Comparison of ENCODE assay signal across 16 mouse cellular contexts in genomic region chr17:90078488-90078887, GRCm38 (mm10).
A peak's percentile ranks its signal among the peaks of the same experiment; 100 is the strongest.
DNase-seq lines count a peak whose midpoint lies in the region; ATAC-seq and TF ChIP-seq lines count a peak whose summit lies in the region.
"Had no signal": no experiment of that assay in that cellular context is flagged by ENCODE, and none has a peak within 500 bp of the region (broad histone marks: within the 10 kb centered on the region; RNA-seq: fewer than 3 reads in every experiment).

No protein-coding gene starts in this region.

- H3K27ac ChIP-seq in forebrain, embryonic 13.5 days, result no peak overlapping the region; the same call in 1 of the 2 replicates
- no peak overlapping the region for H3K27ac ChIP-seq in forebrain, embryonic 14.5 days (ENCODE audit: low read depth, low read length)
- H3K27ac ChIP-seq in neural tube, embryonic 11.5 days (ENCODE audit: low read depth, low read length), result no peak overlapping the region
- peak overlapping the region; percentile 60; the same call in 1 of the 2 replicates for H3K27ac ChIP-seq in hindbrain, embryonic 13.5 days
- H3K27ac ChIP-seq in neural tube, embryonic 14.5 days (ENCODE audit: low read depth, low read length), result no peak overlapping the region; the same call in 1 of the 2 replicates
- H3K27ac ChIP-seq in thymus, adult 2 months (ENCODE audit: control insufficient read depth, insufficient read depth, low read length), result no peak overlapping the region
- H3K27ac ChIP-seq: heart, adult 2 months had no signal

- ATAC-seq in forebrain, embryonic 13.5 days, result 0 out of 2 replicates have a peak, but pooled peaks have one; percentile 28
- ATAC-seq in forebrain, embryonic 14.5 days, result no peak; the same call in 1 of the 2 replicates
- peak; percentile 71 for ATAC-seq in neural tube, embryonic 11.5 days (ENCODE audit: insufficient read depth, low FRiP score, low TSS enrichment)
- ATAC-seq in hindbrain, embryonic 13.5 days (ENCODE audit: low FRiP score), result peak; percentile 67
- ATAC-seq in neural tube, embryonic 14.5 days (ENCODE audit: low read depth), result peak; percentile 84; the same call in 1 of the 2 replicates
- ATAC-seq in megakaryocyte, adult 5-6 weeks (ENCODE audit: poor library complexity, severe bottlenecking), result no peak

- H3K4me1 ChIP-seq in forebrain, embryonic 13.5 days, result peaks cover 15% of the 10 kb centered on the region
- H3K4me1 ChIP-seq in forebrain, embryonic 14.5 days (ENCODE audit: control insufficient read depth, insufficient read depth, low read length), result peaks cover 10% of the 10 kb centered on the region
- no peaks in the 10 kb centered on the region; the same call in 1 of the 2 replicates for H3K4me1 ChIP-seq in neural tube, embryonic 11.5 days (ENCODE audit: control insufficient read depth, insufficient read depth, low read length)
- H3K4me1 ChIP-seq in hindbrain, embryonic 13.5 days (replicated peaks), result peaks cover 21% of the 10 kb centered on the region
- H3K4me1 ChIP-seq in neural tube, embryonic 14.5 days (ENCODE audit: control insufficient read depth, insufficient read depth, low read length), result peaks cover 5% of the 10 kb centered on the region; the same call in 1 of the 2 replicates
- no peaks in the 10 kb centered on the region for H3K4me1 ChIP-seq in thymus, adult 2 months (replicated peaks; ENCODE audit: control insufficient read depth, insufficient read depth, low read length)

- no peak for TF ChIP-seq POLR2A in thymus, adult 2 months (IDR thresholded peaks at IDR 0.05; ENCODE audit: control insufficient read depth, extremely low read depth, insufficient read depth, low read length, poor library complexity)

- H3K36me3 ChIP-seq in forebrain, embryonic 13.5 days (ENCODE audit: poor library complexity, severe bottlenecking), result no peaks in the 10 kb centered on the region
- no peaks in the 10 kb centered on the region for H3K36me3 ChIP-seq in forebrain, embryonic 14.5 days (ENCODE audit: control insufficient read depth, insufficient read depth, low read length)
- H3K36me3 ChIP-seq in neural tube, embryonic 11.5 days (ENCODE audit: control insufficient read depth, insufficient read depth, low read length), result no peaks in the 10 kb centered on the region
- H3K36me3 ChIP-seq in hindbrain, embryonic 13.5 days, result no peaks in the 10 kb centered on the region
- H3K36me3 ChIP-seq in neural tube, embryonic 14.5 days (ENCODE audit: control insufficient read depth, insufficient read depth, low read length), result no peaks in the 10 kb centered on the region
- H3K36me3 ChIP-seq in thymus, adult 2 months (ENCODE audit: control insufficient read depth, insufficient read depth, low read length), result no peaks in the 10 kb centered on the region

- H3K4me3 ChIP-seq in forebrain, embryonic 13.5 days, result no peak overlapping the region
- no peak overlapping the region for H3K4me3 ChIP-seq in forebrain, embryonic 14.5 days (ENCODE audit: low read depth, low read length)
- no peak overlapping the region for H3K4me3 ChIP-seq in neural tube, embryonic 11.5 days (ENCODE audit: low read depth, low read length)
- no peak overlapping the region for H3K4me3 ChIP-seq in hindbrain, embryonic 13.5 days
- H3K4me3 ChIP-seq in neural tube, embryonic 14.5 days (ENCODE audit: low read depth, low read length), result no peak overlapping the region
- H3K4me3 ChIP-seq in thymus, adult 2 months (ENCODE audit: control insufficient read depth, insufficient read depth, low read length), result no peak overlapping the region
- H3K4me3 ChIP-seq: erythroblast, embryonic 14.5 days; heart, adult 2 months had no signal

- no peak overlapping the region for H3K9ac ChIP-seq in forebrain, embryonic 13.5 days
- no peak overlapping the region for H3K9ac ChIP-seq in forebrain, embryonic 14.5 days (ENCODE audit: low read length)
- no peak overlapping the region for H3K9ac ChIP-seq in neural tube, embryonic 11.5 days (ENCODE audit: low read length)
- no peak overlapping the region for H3K9ac ChIP-seq in hindbrain, embryonic 13.5 days
- H3K9ac ChIP-seq in neural tube, embryonic 14.5 days (replicated peaks; ENCODE audit: low read depth, low read length), result no peak overlapping the region

- no peaks in the 10 kb centered on the region for H3K9me3 ChIP-seq in forebrain, embryonic 13.5 days (replicated peaks)
- no peaks in the 10 kb centered on the region for H3K9me3 ChIP-seq in forebrain, embryonic 14.5 days (replicated peaks; ENCODE audit: control insufficient read depth, low read length)
- no peaks in the 10 kb centered on the region for H3K9me3 ChIP-seq in neural tube, embryonic 11.5 days (ENCODE audit: control insufficient read depth, low read length)
- no peaks in the 10 kb centered on the region for H3K9me3 ChIP-seq in hindbrain, embryonic 13.5 days
- H3K9me3 ChIP-seq in neural tube, embryonic 14.5 days (ENCODE audit: control insufficient read depth, low read length), result no peaks in the 10 kb centered on the region

- TF ChIP-seq CTCF in thymus, adult 2 months (IDR thresholded peaks at IDR 0.05; ENCODE audit: borderline replicate concordance, control insufficient read depth, extremely low read depth, insufficient read depth, low read length, poor library complexity), result no peak

- no peaks in the 10 kb centered on the region for H3K27me3 ChIP-seq in forebrain, embryonic 13.5 days
- no peaks in the 10 kb centered on the region for H3K27me3 ChIP-seq in forebrain, embryonic 14.5 days (replicated peaks; ENCODE audit: control insufficient read depth, insufficient read depth, low read length)
- no peaks in the 10 kb centered on the region for H3K27me3 ChIP-seq in neural tube, embryonic 11.5 days (ENCODE audit: control insufficient read depth, insufficient read depth, low read length)
- no peaks in the 10 kb centered on the region for H3K27me3 ChIP-seq in hindbrain, embryonic 13.5 days
- no peaks in the 10 kb centered on the region for H3K27me3 ChIP-seq in neural tube, embryonic 14.5 days (ENCODE audit: control insufficient read depth, insufficient read depth, low read length)
- H3K27me3 ChIP-seq in thymus, adult 2 months (ENCODE audit: control insufficient read depth, insufficient read depth, low read length), result no peaks in the 10 kb centered on the region

- no peak for DNase-seq in forebrain, embryonic 14.5 days (ENCODE audit: low spot score)
- DNase-seq in neural tube, embryonic 11.5 days (ENCODE audit: low spot score), result peak; percentile 18
- DNase-seq in neural tube, embryonic 10.5 days (ENCODE audit: extremely low spot score, low spot score), result no peak
- DNase-seq in thymus, adult 2 months, result no peak
- DNase-seq: gastrocnemius, postnatal 10 days; heart, adult 2 months; kidney, adult 9 months; kidney, postnatal 4 days; layer of hippocampus, postnatal 36 days; lung, adult 18-20 months; thymus, postnatal 4 days had no signal

- H3K4me2 ChIP-seq in forebrain, embryonic 13.5 days, result no peak overlapping the region
- H3K4me2 ChIP-seq in forebrain, embryonic 14.5 days (ENCODE audit: low read length), result no peak overlapping the region
- no peak overlapping the region for H3K4me2 ChIP-seq in neural tube, embryonic 11.5 days (ENCODE audit: low read depth)
- H3K4me2 ChIP-seq in hindbrain, embryonic 13.5 days, result no peak overlapping the region
- H3K4me2 ChIP-seq in neural tube, embryonic 14.5 days (ENCODE audit: low read depth, low read length), result no peak overlapping the region

- 81% methylated on average over 3 of the region's 3 CpGs for WGBS in forebrain, embryonic 13.5 days
- 80% methylated on average over 3 of the region's 3 CpGs for WGBS in forebrain, embryonic 14.5 days
- 14% methylated on average over 3 of the region's 3 CpGs for WGBS in neural tube, embryonic 11.5 days
- WGBS in hindbrain, embryonic 13.5 days, result 40% methylated on average over 3 of the region's 3 CpGs
- WGBS in neural tube, embryonic 14.5 days, result 7% methylated on average over 3 of the region's 3 CpGs
- 88% methylated on average over 3 of the region's 3 CpGs for WGBS in thymus, adult 2 months

Comparison
In these comparisons a context has a peak if more than half of its experiments do, and no peak if none do; other contexts are left out.
1. ATAC-seq: peak in forebrain, embryonic 13.5 days (single experiment), neural tube, embryonic 11.5 days (single experiment), hindbrain, embryonic 13.5 days (single experiment) and neural tube, embryonic 14.5 days (single experiment); none in forebrain, embryonic 14.5 days (single experiment) and megakaryocyte, adult 5-6 weeks (single experiment).